Mouse (Mus musculus): ENCODE measurements around the gene Aldh8a1.

Gene Aldh8a1

DNA sequence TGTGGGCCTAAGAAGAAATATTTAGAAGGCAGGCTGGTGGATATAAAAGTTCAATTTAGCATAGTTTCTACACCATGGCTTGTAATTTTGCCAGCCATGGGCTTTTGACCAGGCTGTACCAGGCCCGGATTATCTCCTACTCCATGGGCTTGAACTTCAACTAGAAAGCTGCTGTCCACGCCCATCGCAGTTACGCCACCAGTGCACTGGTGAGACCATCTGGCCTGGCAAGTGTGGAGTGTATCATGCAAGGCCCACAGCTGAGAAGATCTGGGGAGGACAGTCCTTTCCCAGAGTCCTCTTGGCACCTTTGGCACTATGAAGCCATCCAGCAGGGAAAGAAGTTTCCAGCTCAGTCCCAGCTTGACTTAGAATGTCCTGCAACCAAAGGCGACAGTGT, 39.1 kb downstream of the Aldh8a1 start:
- no peak for DNase-seq (ENCODE audit: low spot score in 2 of 2)

DNA sequence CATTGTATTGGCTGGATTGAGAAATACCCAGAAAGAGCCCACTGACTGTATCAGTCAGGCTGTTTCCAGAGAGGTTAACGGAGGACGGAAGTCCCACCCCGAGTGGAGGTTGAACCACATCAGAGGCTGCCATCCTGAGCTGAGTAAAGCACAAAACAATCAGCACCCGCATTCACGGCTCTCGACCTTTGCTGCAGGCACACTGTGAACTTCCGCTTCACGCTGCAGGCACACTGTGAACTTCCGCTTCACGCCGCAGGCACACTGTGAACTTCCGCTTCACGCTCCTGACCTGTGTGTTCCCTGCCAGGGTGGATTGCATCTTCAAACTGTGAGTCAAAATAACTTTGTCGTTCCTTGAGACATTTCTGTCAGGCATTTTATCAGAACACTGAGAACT, 42.1 kb downstream of the Aldh8a1 start:
- no peak for DNase-seq (ENCODE audit: low spot score in 2 of 2)

DNA sequence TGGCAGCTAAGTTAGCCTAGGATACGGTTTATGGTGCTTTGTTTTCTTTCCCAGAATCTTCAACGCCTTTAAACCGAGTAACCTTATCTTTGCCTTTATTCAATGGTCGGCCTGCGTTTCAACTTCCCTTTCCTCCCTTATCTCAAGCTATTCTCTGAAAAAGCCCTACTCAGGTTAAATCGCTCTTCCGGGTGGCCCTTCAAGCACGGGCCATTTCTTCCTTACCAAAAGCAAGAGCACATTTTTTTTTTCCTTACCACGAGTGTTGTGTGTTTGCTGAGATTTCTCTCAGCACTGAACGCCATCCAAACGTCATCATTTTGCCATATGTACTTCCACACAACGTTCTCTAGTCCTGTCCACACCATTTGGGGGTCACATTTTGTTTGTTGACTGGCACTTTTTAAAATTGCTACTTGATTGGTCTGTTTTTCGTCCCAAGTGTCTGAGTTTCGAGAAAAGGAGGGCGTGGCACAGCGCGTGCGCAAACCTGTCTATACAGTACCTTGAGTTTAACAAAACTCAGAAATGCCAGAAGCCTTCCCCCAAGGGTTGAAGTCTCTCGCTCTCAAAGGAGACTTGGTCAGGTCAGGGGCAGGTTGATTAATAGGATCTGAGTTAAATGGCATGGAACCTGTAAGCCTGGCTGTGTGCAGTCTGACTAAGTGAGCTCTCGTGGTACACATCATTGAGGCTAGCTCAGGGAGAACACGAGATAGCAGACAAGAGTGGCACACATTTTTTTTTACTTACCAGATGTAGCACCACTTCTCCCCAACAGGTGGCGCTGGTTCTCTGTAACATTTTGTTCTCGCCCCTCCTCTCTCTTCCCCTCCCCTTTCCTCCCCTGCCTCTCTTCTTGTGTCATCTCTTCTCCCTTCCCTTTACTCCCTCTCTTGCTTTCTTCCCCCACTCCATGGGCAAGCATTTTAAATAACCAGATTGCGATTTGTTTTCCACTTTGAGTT, 43.6 kb downstream of the Aldh8a1 start:
- DNase-seq (ENCODE audit: low spot score in 2 of 2) = peak; percentile 48 to 63

DNA sequence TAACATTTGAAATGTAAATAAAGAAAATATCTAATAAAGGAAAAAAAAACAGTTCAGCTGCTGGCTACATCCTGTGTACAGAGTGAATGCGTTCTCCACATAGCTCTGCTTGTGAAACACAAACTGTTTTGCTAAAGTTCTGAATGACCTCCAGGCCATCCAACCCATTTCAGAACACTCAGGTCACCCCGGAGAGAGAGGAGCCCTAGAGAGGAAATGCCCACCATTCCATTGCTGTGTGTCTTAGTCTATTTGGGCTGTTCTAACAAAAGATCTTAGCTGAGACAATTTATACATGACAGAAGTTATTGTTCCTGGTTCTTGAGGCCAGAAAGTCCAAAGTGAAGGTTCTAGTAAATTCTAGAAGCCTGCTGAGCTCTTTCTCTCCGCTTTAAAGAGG, 49.4 kb downstream of the Aldh8a1 start:
- DNase-seq (ENCODE audit: low spot score in 2 of 2) = no peak

DNA sequence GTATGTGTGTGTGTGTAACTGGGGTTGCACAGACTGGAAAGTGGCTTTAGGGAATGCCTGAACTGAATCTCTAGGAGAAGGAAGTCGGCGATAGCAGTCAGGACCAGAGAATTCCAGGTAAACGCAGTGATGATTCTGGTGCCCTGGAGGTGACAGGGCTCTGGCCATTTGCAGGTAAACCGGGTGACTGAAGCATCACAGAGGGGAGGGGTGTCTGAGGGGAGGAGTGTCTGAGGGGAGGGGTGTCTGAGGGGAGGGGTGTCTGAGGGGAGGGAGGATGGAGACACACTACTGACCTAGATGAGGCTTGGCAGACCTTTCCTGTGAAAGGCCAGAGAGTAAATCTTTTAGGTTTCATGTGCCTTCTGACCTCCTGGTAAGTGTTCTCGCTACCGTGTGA, 50.9 kb downstream of the Aldh8a1 start:
- DNase-seq (ENCODE audit: low spot score in 2 of 2) = no peak

DNA sequence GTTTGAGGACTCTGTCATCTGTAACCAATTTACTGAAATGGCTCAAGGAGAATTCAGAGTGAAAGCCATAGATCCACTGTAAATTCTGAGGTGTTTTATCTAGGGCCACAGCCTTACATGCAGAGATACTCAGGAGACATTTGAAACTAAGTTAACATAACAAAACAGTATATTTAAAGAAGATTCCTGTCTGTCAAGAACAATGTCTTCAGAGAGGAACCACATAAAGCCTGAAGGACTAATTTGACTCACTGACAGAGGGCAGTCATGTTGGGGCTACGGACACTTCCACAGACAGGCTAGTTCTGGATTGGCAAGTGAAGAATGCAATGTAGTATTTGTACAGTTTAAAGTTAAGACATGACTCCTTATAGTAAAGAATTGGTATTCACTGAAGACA, 62.2 kb downstream of the Aldh8a1 start:
- DNase-seq (ENCODE audit: low spot score in 2 of 2) = no peak

DNA sequence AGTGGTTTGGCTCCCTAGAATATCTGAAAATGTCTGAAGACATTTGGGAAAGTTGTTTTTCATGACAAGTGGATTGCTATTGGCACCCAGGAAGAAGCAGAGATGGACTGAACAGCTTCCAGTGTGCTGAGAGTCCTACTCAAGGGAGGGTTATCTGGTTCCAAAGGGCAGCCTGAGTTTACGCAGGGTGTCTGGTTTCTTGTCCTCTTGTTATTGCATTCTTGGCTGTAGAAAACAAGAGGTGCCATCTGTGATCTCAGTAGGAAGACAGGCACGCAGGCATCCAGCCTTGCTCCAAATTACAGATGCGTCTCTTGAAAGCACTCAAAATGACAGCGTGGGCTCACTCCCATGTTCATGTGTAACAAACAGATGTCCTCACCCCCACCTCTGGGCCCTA, 63.9 kb downstream of the Aldh8a1 start:
- no peak for DNase-seq (ENCODE audit: low spot score in 2 of 2)

DNA sequence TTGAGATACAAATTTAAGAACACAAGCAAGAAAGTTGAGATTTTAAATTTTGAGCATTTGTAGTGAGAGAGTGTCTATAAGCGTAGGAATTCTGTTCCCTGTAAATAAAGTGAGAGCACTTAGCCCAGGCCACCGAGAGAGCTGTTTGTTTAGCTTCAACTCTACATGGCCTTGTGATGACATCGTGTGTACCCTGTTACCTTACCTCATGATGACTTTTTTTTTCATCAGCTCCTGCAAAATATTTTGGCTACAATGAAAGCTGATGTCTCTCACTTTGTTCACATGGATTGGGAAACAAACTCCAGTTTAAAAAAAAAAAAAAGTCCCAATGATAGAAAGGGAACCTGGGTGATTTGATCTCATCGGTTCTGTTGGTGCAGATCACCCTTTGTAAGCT, 64.6 kb downstream of the Aldh8a1 start:
- no peak for DNase-seq (ENCODE audit: low spot score in 2 of 2)

DNA sequence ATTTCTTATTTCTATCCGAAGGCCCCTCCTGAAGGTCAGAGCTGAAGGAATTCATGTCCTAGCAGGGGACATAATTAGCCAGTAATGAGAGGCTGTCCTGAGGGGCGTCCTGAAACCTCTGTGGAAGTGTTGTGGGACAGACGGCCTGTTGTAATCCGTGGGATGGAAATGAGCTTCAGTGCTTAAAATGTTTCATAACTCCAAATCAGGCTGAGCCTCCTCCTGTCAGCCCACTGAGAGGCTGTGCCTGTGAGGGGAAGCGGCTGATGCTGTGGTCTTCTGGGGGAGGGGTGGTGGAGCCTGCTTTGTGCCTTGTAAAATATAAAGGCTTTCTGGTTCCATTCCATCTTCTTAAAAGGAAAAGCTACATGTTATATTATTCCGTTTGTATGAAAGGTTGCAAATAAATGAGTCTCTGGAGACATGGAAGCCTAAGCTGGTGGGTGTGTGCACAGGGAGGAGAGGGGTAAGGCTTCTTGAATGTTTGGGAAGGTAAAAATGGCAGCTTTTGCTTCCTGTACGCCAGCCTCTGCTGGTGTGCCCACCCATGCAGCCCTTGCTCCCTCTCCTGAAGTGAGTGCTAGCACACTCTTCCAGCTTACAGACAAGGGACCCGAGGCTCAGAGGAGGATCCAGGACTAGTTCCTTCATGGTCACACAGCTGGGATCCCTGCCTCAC, 66.7 kb downstream of the Aldh8a1 start:
- DNase-seq (ENCODE audit: low spot score in 2 of 2) = peak; percentile 65 to 66

DNA sequence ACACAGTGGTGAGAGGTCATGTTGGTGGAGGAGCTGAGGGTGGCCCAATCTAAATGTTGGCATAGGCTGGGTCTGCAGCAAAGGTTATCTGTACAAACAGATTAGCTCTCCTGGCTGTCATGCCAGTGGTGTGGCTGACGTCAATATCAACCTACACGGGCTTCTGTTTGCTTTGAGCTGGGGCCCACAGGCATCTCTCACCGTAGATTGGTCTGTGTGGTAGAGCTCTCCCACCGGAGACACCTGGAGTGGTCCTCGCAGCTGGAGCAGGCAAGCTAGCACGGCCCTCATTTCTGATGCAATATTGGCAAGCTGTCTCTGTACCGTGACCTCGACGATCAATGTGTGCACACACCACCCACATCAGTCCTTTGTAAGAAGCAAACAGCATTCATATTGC, 67.3 kb downstream of the Aldh8a1 start:
- DNase-seq (ENCODE audit: low spot score in 2 of 2) = no peak

Data from right cerebral cortex, adult 2 months (tissue).